Comparison of ENCODE assay signal across 8 mouse cellular contexts in genomic region chr19:17355361-17355760, GRCm38 (mm10). TPM values are rescaled to one million over a fixed set of nuclear protein-coding genes. Genes with fewer than 3 reads are reported as not detected.
DNase-seq lines count a peak whose midpoint lies in the region; ATAC-seq lines count a peak whose summit lies in the region.

No protein-coding gene starts in this region.

- no peaks in the 10 kb centered on the region for H3K36me3 ChIP-seq in kidney, embryonic 15.5 days
- H3K36me3 ChIP-seq in intestine, embryonic 14.5 days (ENCODE audit: control insufficient read depth, insufficient read depth, low read length): no peaks in the 10 kb centered on the region
- no peaks in the 10 kb centered on the region for H3K36me3 ChIP-seq in midbrain, embryonic 13.5 days

- no peak for DNase-seq in kidney, adult 18-20 months
- no peak for DNase-seq in intestine, embryonic 14.5 days (ENCODE audit: low spot score)
- no peak for DNase-seq in gastrocnemius, postnatal 10 days
- no peak for DNase-seq in T-cell, adult 2 months (ENCODE audit: low spot score)

- H3K27me3 ChIP-seq in kidney, embryonic 15.5 days: peaks cover 6% of the 10 kb centered on the region; the same call in 1 of the 2 replicates
- H3K27me3 ChIP-seq in intestine, embryonic 14.5 days (replicated peaks; ENCODE audit: control insufficient read depth, insufficient read depth, low read length): no peaks in the 10 kb centered on the region
- peaks cover 31% of the 10 kb centered on the region for H3K27me3 ChIP-seq in midbrain, embryonic 13.5 days

- no peaks in the 10 kb centered on the region for H3K9me3 ChIP-seq in kidney, embryonic 15.5 days (replicated peaks)
- no peaks in the 10 kb centered on the region for H3K9me3 ChIP-seq in intestine, embryonic 14.5 days (ENCODE audit: control insufficient read depth, low read length)
- no peaks in the 10 kb centered on the region for H3K9me3 ChIP-seq in midbrain, embryonic 13.5 days

- peak overlapping the region; percentile 52 for H3K4me3 ChIP-seq in kidney, embryonic 15.5 days (replicated peaks)
- H3K4me3 ChIP-seq in brown adipose tissue, adult 24 weeks (ENCODE audit: insufficient read depth, low read depth, low read length): peak overlapping the region; percentile 55
- H3K4me3 ChIP-seq in intestine, embryonic 14.5 days (ENCODE audit: low read depth, low read length): peak overlapping the region; percentile 49; the same call in 1 of the 2 replicates
- no peak overlapping the region for H3K4me3 ChIP-seq in midbrain, embryonic 13.5 days (replicated peaks)

- no peak overlapping the region for H3K27ac ChIP-seq in kidney, embryonic 15.5 days
- H3K27ac ChIP-seq in brown adipose tissue, adult 24 weeks (replicated peaks; ENCODE audit: low read depth, low read length): no peak overlapping the region
- no peak overlapping the region for H3K27ac ChIP-seq in intestine, embryonic 14.5 days (ENCODE audit: low read depth)
- H3K27ac ChIP-seq in midbrain, embryonic 13.5 days: no peak overlapping the region

- WGBS in kidney, embryonic 15.5 days: 30% methylated on average over 4 of the region's 4 CpGs
- 35% methylated on average over 4 of the region's 4 CpGs for WGBS in intestine, embryonic 14.5 days
- 37% methylated on average over 4 of the region's 4 CpGs for WGBS in midbrain, embryonic 13.5 days

- H3K4me1 ChIP-seq in kidney, embryonic 15.5 days: peaks cover 16% of the 10 kb centered on the region
- no peaks in the 10 kb centered on the region for H3K4me1 ChIP-seq in brown adipose tissue, adult 24 weeks (ENCODE audit: control insufficient read depth, insufficient read depth, insufficient read length, low read length)
- no peaks in the 10 kb centered on the region; the same call in 1 of the 2 replicates for H3K4me1 ChIP-seq in intestine, embryonic 14.5 days (replicated peaks; ENCODE audit: control insufficient read depth, insufficient read depth, low read length)
- H3K4me1 ChIP-seq in midbrain, embryonic 13.5 days (replicated peaks): peaks cover 8% of the 10 kb centered on the region

- H3K9ac ChIP-seq in kidney, embryonic 15.5 days: no peak overlapping the region
- H3K9ac ChIP-seq in intestine, embryonic 14.5 days (ENCODE audit: low read length): no peak overlapping the region
- H3K9ac ChIP-seq in midbrain, embryonic 13.5 days (replicated peaks): no peak overlapping the region

- H3K4me2 ChIP-seq in kidney, embryonic 15.5 days: peak overlapping the region; percentile 85
- peak overlapping the region; percentile 89 for H3K4me2 ChIP-seq in intestine, embryonic 14.5 days (ENCODE audit: low read length)
- no peak overlapping the region for H3K4me2 ChIP-seq in midbrain, embryonic 13.5 days (replicated peaks)

- ATAC-seq in kidney, embryonic 15.5 days (replicated peaks; ENCODE audit: low FRiP score): no peak
- no peak for ATAC-seq in intestine, embryonic 14.5 days (replicated peaks; ENCODE audit: low FRiP score, low TSS enrichment, low read depth)
- ATAC-seq in neutrophil, adult 5-6 weeks (ENCODE audit: extremely low read depth, insufficient number of reproducible peaks, low FRiP score, poor library complexity, severe bottlenecking): peak; percentile 15; the same call in 1 of the 2 replicates
- ATAC-seq in midbrain, embryonic 13.5 days: no peak

RNA-seq across cellular contexts. Expression of gene Gcnt1, which starts 17.3 kb away (rescaled TPM):
- polyA plus RNA-seq in kidney, embryonic 15.5 days (2015; fragmentation: Nextera tagmentation; extraction: Ambion mirVana): 27.6 and 29.6 TPM in 2 replicates
- 0.75 and 0.83 TPM in 2 replicates for polyA plus RNA-seq in brown adipose tissue, adult 24 weeks (2012; ENCODE audit: insufficient read depth, insufficient read length, missing spikeins)
- polyA plus RNA-seq in intestine, embryonic 14.5 days (2014; fragmentation: Nextera tagmentation; extraction: Ambion mirVana): 4.3 and 4.8 TPM in 2 replicates
- 102 and 110 TPM in 2 replicates for total RNA-seq in neutrophil, adult 5-6 weeks (2017)
- polyA plus RNA-seq in midbrain, embryonic 13.5 days (2015; fragmentation: Nextera tagmentation; extraction: Ambion mirVana): 0.48 and 0.52 TPM in 2 replicates
- 1 to 10 TPM; 1.8 to 2.9 TPM for total RNA-seq in gastrocnemius, postnatal 10 days (2021)

RNA-seq across cellular contexts. Expression of gene Rfk, which starts 38.5 kb away (rescaled TPM):
- polyA plus RNA-seq in kidney, embryonic 15.5 days (2015; fragmentation: Nextera tagmentation; extraction: Ambion mirVana): 76.8 and 85.6 TPM in 2 replicates
- polyA plus RNA-seq in brown adipose tissue, adult 24 weeks (2012; ENCODE audit: insufficient read depth, insufficient read length, missing spikeins): 107 and 113 TPM in 2 replicates
- 70.9 and 77.2 TPM in 2 replicates for polyA plus RNA-seq in intestine, embryonic 14.5 days (2014; fragmentation: Nextera tagmentation; extraction: Ambion mirVana)
- total RNA-seq in neutrophil, adult 5-6 weeks (2017): 55.7 and 61.6 TPM in 2 replicates
- polyA plus RNA-seq in midbrain, embryonic 13.5 days (2015; fragmentation: Nextera tagmentation; extraction: Ambion mirVana): 62.6 and 67.2 TPM in 2 replicates
- 10 to 100 TPM; 34.2 to 39.3 TPM for total RNA-seq in gastrocnemius, postnatal 10 days (2021)
